Mouse (Mus musculus) heart, postnatal 14 days (tissue): ENCODE data around the gene Apol7a. TPM values are rescaled to one million over a fixed set of nuclear protein-coding genes. Genes with fewer than 3 reads are reported as not detected.
"Not testable (repeated sequence)": the region's sequence is repeated elsewhere in the genome, so short reads cannot be mapped to it uniquely, and the experiment has no call there.

Source experiments
- DNase-seq, 2 experiments: peaks; one replicate each; pipeline ENCODE4 v3.0.0; 2021 to 2022
- intact Hi-C: fragments of 180-260 bp; cut with DNase I; formaldehyde crosslinking; loops from one replicate; pipeline ENCODE4 v1.15.1; 2025
- long read RNA-seq, 2 experiments: library from polyadenylated mRNA; stranded (forward); transcript quantifications; one replicate each; pipeline ENCODE4 v2.0.0; 2021
- total RNA-seq, 2 experiments: library from RNA; stranded (reverse); gene quantifications; 2 replicates each; pipeline ENCODE4 v1.2.3; 2021

Apol7a gene
- total RNA-seq, result under 1 TPM in 1 of 2 experiments, not detected in 1; 0.17 TPM
- long read RNA-seq, experiment 1, result 0 reads
- long read RNA-seq, experiment 2, partial matches to known transcripts, result 0 of 1 reads
- long read RNA-seq, experiment 2, other reads (novel, unspliced or antisense), result 0 of 1 reads

GRCm38 (mm10) chr15:77399027-77399426 lies at the start of gene Apol7a:
Gene Apol7a, minus strand, starts transcription at chr15:77399110.
- intact Hi-C loops, result not testable (repeated sequence)
- peak in 1 of 2 experiments; percentile 38 for DNase-seq

- DNase-seq, intact Hi-C loops: not testable (repeated sequence)
Observed at GRCm38 (mm10) chr15:77447392-77447791, 48.5 kb upstream of the Apol7a start, which contains the start of gene Apol7b. Gene Apol7b, minus strand, starts transcription at chr15:77447492.

GRCm38 (mm10) chr15:77445668-77446067 lies 46.8 kb upstream of the Apol7a start:
- DNase-seq, intact Hi-C loops: not testable (repeated sequence)

- intact Hi-C loops, DNase-seq: not testable (repeated sequence)
Observed at GRCm38 (mm10) chr15:77444746-77445145, 45.8 kb upstream of the Apol7a start.

GRCm38 (mm10) chr15:77428690-77429448 lies 30.0 kb upstream of the Apol7a start:
- intact Hi-C loops, DNase-seq: not testable (repeated sequence)

GRCm38 (mm10) chr15:77422925-77423324 lies 24.0 kb upstream of the Apol7a start:
- intact Hi-C loops, DNase-seq: not testable (repeated sequence)

GRCm38 (mm10) chr15:77419657-77420056 lies 20.7 kb upstream of the Apol7a start:
- intact Hi-C loops, DNase-seq: not testable (repeated sequence)

- DNase-seq, intact Hi-C loops: not testable (repeated sequence)
Observed at GRCm38 (mm10) chr15:77416655-77417333, 17.9 kb upstream of the Apol7a start.

- intact Hi-C loops, result not testable (repeated sequence)
Observed at GRCm38 (mm10) chr15:77415653-77416052, 16.7 kb upstream of the Apol7a start.

GRCm38 (mm10) chr15:77412695-77413094 lies 13.8 kb upstream of the Apol7a start:
- DNase-seq, intact Hi-C loops: not testable (repeated sequence)

More at GRCm38 (mm10) chr15:77415653-77416052, 16.7 kb upstream of the Apol7a start:
- not testable (repeated sequence) for DNase-seq

GRCm38 (mm10) chr15:77411035-77411434 lies 12.1 kb upstream of the Apol7a start, which contains the start of gene Apol9a:
Gene Apol9a, minus strand, starts transcription at chr15:77411135.
- intact Hi-C loops, DNase-seq: not testable (repeated sequence)

- DNase-seq, result peak in 1 of 2 experiments; percentile 22
- intact Hi-C loops, result not testable (repeated sequence)
Observed at GRCm38 (mm10) chr15:77406370-77406769, 7.5 kb upstream of the Apol7a start.

GRCm38 (mm10) chr15:77397450-77398132 lies 1.3 kb downstream of the Apol7a start:
- DNase-seq, result peak in 1 of 2 experiments; percentile 10
- intact Hi-C loops, result not testable (repeated sequence)

- intact Hi-C loops, DNase-seq: not testable (repeated sequence)
Observed at GRCm38 (mm10) chr15:77393832-77394231, 5.1 kb downstream of the Apol7a start.

- DNase-seq, result no peak
- intact Hi-C loops, result no loop called here
Observed at GRCm38 (mm10) chr15:77387462-77387861, 11.4 kb downstream of the Apol7a start.

GRCm38 (mm10) chr15:77384340-77385030 lies 14.4 kb downstream of the Apol7a start:
- intact Hi-C loops, result no loop called here

GRCm38 (mm10) chr15:77382880-77383279 lies 16.0 kb downstream of the Apol7a start:
- intact Hi-C loops, result no loop called here
- DNase-seq, result no peak

More at GRCm38 (mm10) chr15:77384340-77385030, 14.4 kb downstream of the Apol7a start:
- DNase-seq, result no peak

GRCm38 (mm10) chr15:77382271-77382850 lies 16.5 kb downstream of the Apol7a start:
- no peak for DNase-seq
- intact Hi-C loops, result no loop called here

- intact Hi-C loops, result no loop called here
- DNase-seq, result no peak
Observed at GRCm38 (mm10) chr15:77381481-77381880, 17.4 kb downstream of the Apol7a start.
